Mouse (Mus musculus) kidney, postnatal 25 days (tissue): ENCODE measurements around the gene Espn.

Experiments
- DNase-seq, 2 experiments: peaks; one replicate each; pipeline ENCODE4 v3.0.0; 2021; ENCODE audit warnings: mixed read lengths in 2 of 2

Espn gene

DNA sequence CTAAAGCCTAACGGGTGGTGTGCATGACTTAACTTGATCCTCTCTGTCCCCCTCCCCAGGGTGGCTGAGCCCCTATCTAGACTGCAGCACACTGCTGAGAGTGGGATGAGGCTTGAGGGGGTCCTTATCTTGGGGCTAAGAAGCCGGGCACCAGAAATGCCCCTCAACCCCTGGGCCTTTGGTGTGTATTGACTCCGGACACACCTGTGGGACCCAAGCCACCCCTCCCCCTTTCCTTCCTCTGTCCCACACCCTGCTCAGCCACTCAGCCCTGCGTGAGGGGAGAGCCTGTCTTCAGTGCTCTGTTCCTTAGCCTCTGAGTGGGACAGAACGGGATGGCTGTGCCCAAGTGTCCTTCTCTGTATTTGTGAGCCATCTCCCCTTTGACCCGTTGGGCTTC, 55.2 kb downstream of the Espn start:
- DNase-seq = peak in 1 of 2 experiments; percentile 53

DNA sequence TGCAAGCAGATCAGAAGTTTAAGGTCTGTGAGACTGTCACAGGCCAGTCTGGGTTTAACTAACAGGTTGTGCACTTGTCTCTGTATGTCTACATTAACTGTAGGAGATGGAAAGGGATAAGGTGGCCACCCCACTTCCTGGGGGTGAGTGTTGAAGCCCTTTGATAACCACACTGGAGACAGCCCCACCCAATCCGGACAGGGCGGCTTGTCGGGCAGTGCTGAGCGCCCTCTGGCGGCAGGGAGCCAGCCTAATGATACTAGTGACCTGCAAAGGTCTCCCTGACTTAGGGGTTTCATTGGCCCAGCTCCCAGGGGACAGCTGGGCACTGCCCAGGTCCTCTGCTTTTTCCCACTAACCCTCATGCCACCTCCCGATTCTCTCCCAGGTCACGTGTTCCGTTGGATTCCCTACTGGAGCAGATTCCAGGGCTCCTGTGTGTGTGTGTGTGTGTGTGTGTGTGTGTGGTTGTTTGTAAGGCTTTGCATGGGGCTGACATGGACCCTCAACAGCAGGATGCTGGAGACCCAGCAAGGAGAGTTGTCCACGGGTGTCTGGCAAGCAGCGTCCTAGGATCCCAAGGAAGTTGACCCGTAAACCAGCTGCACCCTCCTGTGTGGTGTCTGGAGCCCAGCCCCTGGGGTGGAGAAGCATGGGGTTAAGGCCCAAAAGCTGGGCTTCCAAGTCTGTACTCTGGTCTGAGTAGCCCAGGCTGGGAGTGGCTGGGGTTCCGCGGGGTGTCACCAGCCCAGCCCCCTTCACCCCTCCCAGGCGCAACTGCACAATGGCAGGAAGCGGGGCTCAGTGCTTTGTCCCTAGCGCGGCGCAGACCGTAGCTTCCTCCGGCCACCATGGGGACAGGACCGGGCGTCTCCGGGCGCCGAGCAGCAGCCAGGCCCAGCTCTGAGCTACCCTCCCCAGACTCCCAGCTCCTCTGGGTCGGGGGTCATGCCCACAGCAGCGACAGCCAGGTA, 55.9 kb downstream of the Espn start:
- DNase-seq = peak; percentile 89 to 91

DNA sequence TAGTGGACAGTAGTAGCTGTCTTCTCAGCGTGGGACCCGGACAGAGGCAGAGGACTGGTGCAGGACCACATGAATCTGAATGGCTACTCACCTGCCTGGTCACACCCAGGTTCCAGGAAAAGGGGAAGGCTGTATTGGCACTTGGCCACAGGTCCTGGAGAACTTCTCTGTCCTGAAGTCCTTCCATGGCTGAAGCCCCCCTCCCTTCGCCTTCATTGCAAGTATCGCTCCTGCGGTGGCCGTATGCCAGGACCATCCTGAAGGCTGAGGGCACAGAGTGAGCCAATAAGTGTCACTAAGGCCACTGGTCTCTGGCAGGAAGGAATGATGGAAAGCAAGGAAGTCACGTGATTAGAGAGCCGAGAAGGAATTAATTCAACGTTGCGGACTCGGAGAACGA, 57.9 kb downstream of the Espn start:
- no peak for DNase-seq

DNA sequence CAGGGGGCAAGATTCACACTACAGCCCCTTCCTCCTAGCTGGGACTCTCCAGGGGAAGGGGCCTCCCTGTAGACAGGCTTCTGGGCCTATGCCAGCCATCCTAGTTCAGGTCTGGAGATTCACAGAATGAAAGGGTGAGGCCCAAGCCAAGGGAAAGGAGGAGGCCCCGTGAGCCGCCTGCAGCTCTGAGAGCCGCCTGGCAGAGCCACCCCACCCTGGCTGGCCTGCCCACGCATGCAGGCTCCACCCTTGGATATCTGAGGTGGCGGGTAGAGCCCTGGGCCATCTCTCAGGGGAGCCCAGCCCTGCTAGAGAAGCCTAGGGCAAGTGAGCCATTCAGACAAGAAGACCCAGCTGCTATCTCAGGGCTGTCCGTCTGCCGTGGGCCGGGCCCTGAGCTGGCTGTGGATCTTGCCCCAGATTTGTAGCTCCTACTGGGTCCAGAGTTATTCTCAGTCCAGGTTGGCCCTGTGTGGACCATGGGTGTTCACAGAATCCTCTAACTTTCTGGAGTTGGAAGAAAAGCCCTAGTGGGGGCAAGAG, 59.3 kb downstream of the Espn start:
- no peak for DNase-seq

DNA sequence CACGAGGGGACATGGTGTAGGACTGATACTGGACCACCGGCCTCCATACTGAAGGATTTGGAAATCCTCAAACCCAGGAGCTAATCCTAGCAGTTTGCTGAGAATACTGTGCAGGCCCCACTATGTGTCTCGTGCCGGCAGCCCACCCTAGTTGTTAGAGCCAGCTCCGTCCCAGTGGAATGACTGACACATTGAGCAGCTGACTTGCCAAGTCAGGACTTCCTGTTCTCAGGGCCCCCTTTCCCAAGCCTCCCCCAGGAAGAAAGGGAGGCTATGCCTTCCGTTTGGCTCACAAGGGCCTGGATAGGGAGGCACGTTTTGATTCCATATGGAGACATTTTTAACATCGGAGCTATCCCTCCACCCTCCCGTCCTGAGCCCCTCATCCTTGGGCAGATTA, 62.0 kb downstream of the Espn start:
- DNase-seq = no peak

DNA sequence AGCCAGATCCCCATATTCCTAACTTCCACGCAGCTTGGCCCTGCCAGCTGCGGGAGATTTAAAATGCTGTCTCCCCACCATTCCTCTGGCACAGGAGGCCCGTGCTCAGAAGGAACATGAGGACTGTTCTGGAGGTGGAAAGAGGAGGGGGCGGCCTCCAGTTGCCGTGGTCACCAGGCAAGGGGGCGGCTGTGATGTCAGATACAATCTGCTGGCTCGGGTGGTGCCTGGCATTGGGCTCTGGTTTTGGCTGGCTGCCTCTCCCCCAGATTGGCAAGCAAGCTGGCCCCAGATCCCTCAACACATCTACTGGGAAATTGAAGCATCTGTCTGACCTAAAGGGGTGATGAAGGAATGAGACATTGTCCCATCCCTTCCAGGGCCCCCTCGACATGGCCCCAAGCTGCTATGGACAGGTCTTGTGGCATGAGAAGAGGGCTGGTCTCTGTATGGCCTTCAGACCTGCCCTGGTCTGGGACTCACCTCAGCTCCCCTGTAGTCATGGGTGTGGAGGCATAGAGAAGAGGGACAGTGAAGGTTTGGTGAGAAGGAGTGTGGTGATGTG, 63.5 kb downstream of the Espn start:
- no peak for DNase-seq

DNA sequence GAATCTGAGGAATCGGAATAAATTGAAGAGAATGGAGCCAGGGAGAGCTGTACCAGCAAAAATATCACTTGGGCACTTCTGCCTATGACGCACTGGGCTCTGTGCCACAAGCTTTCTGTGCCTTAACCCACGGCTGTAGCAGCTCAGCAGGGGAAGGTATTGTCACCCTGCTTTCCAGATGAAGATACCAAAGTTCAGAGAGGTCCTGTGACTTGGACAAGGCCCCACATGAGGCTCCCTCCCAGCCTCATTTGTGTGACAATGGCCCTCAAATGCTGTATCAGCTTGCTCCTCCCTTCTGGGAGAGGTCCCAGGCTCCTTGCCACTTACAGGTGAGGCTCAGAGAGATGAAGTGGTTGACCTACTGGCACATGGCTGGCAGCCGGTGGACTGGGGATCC, 64.0 kb downstream of the Espn start:
- peak; percentile 48 to 51 for DNase-seq

DNA sequence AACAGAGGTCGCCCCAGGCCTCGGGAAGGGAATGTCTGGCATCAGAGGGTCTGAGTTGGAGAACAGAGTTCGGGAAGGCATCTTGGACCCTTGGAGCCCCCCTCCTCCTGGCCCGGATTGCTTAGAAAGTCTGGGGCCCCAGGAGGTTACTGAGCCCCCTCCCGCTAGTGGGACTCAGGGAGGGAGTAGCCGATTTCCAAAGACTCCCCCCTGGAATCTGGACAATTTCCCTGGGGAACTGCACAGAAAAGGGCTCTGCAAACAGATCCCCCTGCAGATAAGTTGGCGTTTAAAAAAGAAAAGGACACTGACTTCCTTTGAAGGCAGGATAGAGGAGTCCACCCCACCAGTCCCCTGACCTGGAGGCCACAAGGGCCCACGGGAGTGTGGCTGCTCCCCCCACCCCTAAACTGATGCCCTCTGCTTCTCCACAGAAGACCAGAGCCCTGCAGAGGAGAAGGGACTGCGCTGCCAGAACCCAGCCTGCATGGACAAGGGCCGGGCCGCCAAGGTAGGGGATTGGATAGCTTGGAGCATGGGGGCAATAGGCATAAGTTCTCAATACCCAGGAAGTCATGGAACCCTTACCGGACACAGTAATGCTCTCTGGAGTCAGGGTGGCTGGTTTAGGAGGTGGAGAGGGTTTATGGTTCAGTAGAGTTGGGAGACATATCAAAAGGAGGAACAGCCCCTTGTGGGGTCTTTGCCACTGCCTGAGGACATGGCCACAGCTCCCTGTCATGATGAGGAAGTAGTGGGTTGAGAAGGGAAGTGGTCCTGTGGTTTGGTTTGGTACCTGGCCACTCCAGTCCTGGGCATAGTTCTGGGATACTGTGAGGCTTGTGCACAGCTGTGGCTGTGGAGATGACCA, 64.7 kb downstream of the Espn start:
- DNase-seq = peak in 1 of 2 experiments; percentile 42

DNA sequence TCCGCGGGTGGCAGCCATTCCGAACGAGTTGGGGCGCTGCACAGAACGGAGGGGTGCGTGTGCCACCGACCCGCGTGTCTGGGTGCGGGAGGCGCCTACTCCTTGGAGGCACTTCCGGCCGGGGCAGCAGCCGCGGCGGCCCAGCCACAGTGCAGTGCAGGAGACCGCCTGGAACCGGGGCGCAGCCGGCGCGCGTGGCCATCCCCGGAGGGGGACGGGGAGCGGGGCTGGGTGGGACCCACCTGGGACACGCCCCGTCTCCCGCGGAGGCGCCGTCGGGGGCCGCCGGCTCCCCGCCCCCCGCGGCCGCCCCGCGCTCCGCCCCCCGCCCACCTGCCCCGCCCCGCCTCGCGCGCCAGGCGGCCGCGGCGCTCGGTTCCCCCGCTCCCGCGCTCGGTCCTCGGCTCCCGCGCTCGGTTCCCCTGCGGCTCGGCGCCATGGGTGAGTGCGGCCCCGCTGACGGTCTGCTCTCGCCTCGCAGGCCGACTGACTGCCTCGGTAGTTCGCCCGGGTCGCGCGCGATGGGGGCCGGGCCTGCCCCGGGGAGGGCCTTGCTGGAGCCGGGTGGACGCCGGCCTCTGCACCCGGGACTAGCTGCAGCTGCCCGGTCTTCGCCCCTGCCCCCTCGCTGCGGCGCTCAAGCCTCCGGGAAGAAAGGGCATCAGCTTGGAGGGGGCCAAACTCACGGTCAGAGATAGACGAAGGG, 65.5 kb downstream of the Espn start:
- peak; percentile 68 to 88 for DNase-seq

DNA sequence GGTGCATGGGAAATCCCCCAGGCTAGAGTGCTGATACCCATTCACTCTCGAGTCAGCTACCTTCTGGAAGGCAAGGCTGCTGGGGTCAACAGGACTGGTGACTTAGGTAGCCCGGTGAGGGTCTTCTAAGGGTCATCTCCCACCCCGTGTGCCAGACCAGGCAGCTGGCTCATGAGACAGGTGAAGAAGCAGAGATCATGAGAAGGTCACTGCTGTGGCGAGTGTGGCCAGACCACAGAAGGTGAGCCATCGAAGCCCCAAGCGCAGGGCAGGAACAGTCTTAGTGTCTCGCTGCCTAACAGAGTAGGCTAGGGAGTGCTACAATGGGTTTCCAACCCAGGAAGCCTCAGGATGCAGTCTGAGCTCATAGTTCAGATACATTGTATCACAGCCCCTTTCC, 67.6 kb downstream of the Espn start:
- no peak for DNase-seq

DNA sequence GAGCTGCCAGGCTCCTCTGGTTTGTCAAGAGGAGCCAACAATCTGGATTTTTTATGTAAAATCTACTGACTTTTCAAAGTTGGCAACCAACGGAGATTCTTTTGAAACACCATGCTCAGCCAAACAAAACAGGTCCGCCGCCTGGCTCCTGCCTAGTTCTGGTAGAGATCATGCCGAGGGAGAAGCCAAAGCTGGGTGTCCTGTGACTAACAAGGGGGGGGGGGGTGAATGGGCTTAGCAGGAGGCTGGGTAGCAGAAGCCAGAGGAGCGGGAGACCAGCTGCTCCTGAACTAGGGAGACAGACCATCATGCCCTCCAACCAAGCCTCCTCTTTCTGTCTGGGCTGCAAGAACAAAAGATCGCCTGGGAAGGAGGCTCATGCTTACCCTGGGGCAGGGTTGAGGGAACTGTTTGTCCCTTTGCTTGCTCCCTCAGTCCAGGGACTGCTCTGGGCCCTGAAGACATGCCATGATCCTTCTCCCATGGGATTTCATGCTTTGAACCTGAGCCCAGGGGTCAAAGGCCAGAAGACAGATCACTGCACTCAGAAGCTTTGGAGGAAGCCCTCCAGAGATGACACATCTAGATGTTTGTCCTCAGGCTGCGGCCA, 68.5 kb downstream of the Espn start:
- no peak for DNase-seq

DNA sequence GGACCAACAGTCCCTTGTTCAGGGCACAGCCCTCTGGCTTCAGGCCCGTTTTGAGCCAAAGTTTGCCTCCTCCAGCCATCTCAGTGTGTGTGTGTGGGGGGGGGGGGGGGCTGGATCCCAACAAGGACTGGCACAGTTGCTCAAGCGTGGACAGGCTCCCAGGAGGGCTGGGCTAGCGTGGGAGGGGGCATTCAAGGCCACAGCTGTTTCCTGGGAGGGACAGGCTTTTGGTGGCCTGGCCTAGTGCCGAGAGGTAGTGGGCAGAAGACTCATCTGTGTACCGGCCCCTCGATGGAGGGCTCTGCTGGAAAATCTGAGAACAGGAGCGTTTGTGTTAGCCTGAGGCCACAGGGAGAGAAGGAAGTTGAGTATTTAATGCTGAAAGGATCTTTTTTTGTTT, 72.2 kb downstream of the Espn start:
- no peak for DNase-seq

DNA sequence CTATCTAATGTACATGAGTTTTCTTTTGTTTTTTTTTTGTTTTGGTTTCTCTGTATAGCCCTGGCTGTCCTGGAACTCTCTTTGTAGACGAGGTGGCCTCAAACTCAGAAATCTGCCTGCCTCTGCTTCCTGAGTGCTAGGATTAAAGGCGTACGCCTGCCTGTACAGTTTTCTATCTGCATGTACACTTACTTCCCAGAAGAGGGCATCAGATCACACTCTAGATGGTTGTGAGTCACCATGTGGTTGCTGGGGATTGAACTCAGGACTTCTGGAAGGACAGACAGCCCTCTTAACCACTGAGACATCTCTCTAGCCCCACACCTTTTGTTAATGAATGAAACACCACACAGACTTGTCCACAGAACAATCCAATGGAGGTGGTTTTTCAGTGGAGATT, 72.9 kb downstream of the Espn start:
- no peak for DNase-seq

DNA sequence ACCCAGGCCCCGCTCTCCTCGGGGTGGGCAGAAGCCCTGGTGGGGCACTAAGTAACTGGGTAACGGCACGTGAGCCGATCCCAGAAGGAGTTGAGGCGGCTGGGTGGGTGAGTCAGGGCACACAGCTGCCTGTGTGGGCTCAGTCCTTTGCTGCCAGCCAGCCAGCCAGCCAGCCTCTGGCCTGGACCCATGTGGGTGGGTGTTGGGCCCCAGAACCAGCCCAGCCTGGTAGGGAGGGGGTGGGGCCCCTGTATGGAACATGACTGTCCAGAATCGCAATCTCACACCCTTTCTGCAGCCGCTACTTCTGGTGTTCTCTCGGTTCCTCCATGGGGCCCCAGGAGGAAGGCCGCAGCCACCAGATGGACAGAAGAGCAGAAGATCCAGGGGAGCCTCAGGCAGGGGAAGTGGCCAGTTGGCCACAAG, 74.1 kb downstream of the Espn start:
- DNase-seq = no peak

DNA sequence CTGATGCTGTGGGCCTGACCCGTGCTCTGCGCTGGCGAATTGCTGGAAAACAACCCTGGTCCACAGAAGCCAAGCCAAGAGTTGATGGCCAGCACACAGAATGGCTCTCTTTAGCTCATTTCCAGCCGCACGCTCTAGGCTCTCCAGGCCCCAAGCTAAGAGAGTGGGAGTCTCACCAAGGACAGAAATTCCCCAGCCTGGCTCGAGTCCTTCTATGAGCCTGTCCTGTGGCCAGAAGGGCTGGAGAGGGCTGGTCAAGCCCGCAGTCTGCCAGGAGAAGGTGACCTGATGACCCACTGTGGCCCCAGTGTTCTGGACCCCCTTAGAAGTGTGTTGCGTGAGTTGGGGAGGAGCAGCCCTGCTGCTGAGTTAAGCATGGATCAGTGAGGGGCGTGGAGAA, 75.0 kb downstream of the Espn start:
- no peak for DNase-seq

DNA sequence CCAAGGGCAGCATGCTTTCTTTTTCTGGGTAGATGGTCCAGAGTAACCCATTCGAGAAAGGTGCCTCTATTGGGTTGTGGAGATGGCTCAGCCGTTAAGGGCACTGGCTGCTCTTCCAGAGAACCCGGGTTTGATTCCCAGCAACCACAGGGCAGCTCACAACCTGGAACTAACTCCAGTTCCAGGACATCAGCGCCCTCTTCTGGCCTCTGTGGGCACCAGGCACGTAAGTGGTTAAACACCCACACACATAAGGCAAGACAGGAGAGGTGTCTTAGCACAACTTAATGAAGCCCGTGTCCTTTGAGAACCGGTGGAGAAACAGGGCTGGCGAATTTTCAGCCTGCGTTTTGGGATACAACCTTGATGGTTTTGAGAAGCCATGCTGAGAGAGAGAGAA, 77.6 kb downstream of the Espn start:
- no peak for DNase-seq

DNA sequence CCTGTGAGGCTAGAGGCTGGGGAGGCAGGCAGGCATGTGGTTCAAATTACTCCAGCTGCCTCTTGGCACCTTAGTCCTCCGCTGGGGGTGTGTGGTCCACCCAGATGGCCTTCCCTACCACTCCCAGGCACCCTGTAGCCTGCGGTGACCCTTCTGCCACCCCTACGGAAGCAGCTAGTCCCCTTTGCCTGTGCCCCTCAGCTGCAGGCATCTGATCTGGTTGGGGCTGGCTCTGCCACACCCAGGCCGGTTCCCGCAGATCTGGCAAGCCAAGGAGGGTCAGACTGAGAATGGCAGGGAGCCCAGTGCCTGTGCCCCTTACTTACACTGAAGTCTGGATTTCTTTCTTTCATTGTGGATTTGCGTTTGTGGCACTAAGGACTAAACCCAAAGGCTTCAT, 78.5 kb downstream of the Espn start:
- DNase-seq = peak in 1 of 2 experiments; percentile 57

DNA sequence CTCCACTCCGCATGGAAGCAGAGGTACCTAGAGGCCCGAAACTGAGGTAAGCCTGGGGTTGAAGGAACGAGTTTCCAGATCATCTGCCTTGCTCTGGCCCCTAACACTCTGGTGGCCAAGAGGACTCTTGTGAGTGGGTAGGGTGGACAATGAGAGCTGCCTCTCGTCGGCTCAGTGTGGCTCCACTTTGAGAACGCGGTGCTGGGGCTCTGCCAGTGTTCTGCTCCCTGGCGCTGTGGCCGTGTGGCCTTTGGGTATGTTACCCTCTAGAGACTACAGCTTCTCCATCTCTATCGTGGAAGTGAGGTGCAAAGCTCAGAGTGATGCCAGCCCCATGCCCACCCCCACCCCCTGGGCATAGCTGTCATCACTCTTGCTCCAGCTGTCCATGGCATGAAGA, 79.5 kb downstream of the Espn start:
- DNase-seq = peak in 1 of 2 experiments; percentile 41

DNA sequence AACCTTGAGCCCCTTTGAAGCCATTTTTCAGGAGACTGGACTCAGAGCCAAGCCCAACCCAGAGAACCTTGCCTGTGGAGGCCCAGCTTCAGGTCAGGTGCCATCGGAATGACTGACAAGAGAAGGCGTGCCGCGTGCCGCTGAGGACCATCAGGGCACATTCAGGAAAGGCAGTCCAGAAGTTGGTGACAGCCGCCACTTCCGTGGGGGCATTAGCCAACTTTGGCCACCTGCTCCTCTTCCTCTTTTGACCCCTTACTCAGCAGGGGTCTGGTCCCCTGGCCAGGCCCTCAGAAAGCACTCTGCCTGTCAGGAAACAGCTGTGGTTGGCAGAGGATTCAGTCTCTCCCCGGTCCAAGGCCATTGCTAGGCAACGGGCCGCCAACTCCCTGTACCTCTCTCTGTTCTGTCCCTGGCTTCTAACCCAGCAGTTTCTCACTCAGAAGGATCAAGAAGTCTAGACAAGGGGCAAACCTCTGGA, 80.0 kb downstream of the Espn start, which contains the start of gene Plekhg5:
TSS of gene Plekhg5 (plus strand) at position 378 of the 481 bp plus-strand sequence.
- peak; percentile 28 to 65 for DNase-seq

DNA sequence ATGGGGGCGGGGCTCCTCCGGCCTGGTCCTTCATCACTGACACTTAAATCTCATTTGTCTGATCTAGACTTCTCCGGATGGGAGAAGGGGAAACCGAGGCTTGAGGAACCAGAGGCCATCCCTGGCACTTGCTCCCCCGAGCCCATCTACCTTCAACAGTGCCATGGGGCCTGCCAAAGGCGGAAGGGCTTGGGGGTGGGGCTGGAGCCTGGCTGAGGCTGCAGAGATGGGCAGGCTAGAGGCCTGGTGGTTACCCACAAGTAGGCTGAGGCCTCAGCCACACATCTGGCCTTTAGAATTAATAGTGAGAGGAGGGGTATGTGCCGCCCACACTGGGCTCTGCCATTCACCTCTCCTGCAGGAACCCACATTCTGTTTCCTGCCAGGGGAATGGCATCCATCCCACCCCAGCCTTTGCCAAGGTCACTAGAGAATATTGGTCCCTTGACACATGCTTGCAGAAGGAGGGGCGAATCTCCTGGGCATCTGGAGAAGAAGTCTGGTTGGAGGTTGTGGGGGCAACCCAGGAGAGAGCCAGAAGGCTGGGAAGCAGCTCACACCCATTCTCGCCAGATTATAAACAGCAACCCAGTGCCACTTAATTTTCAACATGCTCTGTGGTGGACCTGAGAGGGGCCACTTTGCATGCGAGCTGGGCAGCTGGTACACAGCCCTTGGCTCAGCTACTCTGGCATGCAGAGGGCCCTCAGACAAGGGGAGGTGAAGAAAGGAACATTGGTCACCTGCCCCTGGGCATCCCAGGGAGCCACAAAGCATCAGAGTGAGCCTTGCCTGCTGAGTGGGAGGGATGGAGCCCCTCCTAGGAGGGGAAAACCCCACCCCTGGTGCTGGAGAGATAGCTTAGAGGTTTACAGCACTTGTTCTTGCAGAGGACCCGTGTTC, 81.4 kb downstream of the Espn start:
- no peak for DNase-seq
